ENCODE assay signal across 8 mouse cellular contexts in the genomic region with DNA sequence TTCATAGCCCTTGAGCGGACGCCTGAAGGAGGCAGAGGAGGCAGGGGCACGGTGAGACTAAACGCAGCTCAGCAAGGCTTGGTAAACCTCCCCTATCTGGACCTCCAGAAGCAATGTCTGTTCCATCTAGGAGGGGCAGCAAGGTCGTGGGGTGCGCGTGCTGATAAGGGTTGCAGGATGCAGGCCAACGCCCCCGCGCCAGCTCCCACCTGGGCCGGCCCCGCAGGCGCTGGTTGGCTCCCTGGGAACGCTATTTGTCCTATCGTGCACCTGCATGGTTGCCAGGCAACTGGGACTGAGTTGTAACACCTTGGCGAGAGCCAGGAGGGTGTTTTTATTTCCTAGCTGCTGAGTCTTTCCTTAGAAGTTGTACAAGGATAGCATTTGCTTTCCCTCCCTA. TPM values are rescaled to one million over a fixed set of nuclear protein-coding genes. Genes with fewer than 3 reads are reported as not detected.
A peak's percentile ranks its signal among the peaks of the same experiment; 100 is the strongest.
DNase-seq lines count a peak whose midpoint lies in the region.

No protein-coding gene starts in this region.

- DNase-seq in layer of hippocampus, adult 9-11 months: peak; percentile 45
- no peak for DNase-seq in layer of hippocampus, adult 18-20 months (ENCODE audit: low spot score in 2 of 2)
- DNase-seq in cerebellum, adult 9-11 months: peak; percentile 73
- DNase-seq in kidney, adult 8-10 months: peak; percentile 47 to 50
- peak; percentile 71 for DNase-seq in lung, postnatal 36 days
- no peak for DNase-seq in adrenal gland, adult (ENCODE audit: inconsistent age in 2 of 2, low spot score in 1 of 2)
- no peak for DNase-seq in urinary bladder, postnatal 36 days (ENCODE audit: low spot score in 2 of 2)
- no peak for DNase-seq in layer of hippocampus, postnatal 25 days (ENCODE audit: extremely low spot score in 1 of 2, low spot score in 1 of 2)

RNA-seq across cellular contexts. Expression of a gene that starts 41.2 kb away (rescaled TPM):
- 100 to 1,000 TPM; 109 to 117 TPM for total RNA-seq in layer of hippocampus, adult 18-20 months (2021)
- total RNA-seq in layer of hippocampus, postnatal 25 days (2021): 100 to 1,000 TPM in 1 of 2 experiments, 10 to 100 TPM in 1; 94.7 to 106 TPM

RNA-seq across cellular contexts. Expression of a gene that starts 43.7 kb away (rescaled TPM):
- 10 to 100 TPM; 33.2 to 33.9 TPM for total RNA-seq in layer of hippocampus, adult 18-20 months (2021)
- total RNA-seq in layer of hippocampus, postnatal 25 days (2021): 10 to 100 TPM; 35.4 to 36.1 TPM

RNA-seq across cellular contexts. Expression of a gene that starts 56.1 kb away (rescaled TPM):
- 10 to 100 TPM; 18.3 to 20.5 TPM for total RNA-seq in layer of hippocampus, adult 18-20 months (2021)
- total RNA-seq in layer of hippocampus, postnatal 25 days (2021): 10 to 100 TPM; 18.2 to 18.3 TPM

Comparison
In these comparisons a context has a peak if more than half of its experiments do, and no peak if none do; other contexts are left out.
1. DNase-seq: peak in layer of hippocampus, adult 9-11 months (single experiment), cerebellum, adult 9-11 months (single experiment), kidney, adult 8-10 months (2 of 2) and lung, postnatal 36 days (single experiment); none in layer of hippocampus, adult 18-20 months (0 of 2), adrenal gland, adult (0 of 2), urinary bladder, postnatal 36 days (0 of 2) and layer of hippocampus, postnatal 25 days (0 of 2).